Mouse (Mus musculus) CH12.LX (cell line): ENCODE measurements around the gene Rnf169. TPM values are rescaled to one million over a fixed set of nuclear protein-coding genes. Genes with fewer than 3 reads are reported as not detected.

Experiments used
- DNase-seq: peaks from one replicate; pipeline ENCODE4 v3.0.0-alpha.2; 2013; ENCODE audit errors: extremely low read depth
- H3K27ac ChIP-seq: 2 replicates; pipeline ENCODE4 v1.5.1; 2012; ENCODE audit warnings: low read depth, mild to moderate bottlenecking, control low read depth, moderate library complexity; ENCODE audit not compliant: insufficient read depth
- H3K27me3 ChIP-seq: replicated peaks from 2 replicates; pipeline ENCODE3; 2012; ENCODE audit warnings: inconsistent platforms
- H3K36me3 ChIP-seq, 2 experiments: replicated peaks in 1 of 2; 2 replicates each; pipeline versions ENCODE3 to v1.6.1; 2012; ENCODE audit warnings: inconsistent platforms in 1 of 2, low read length in 1 of 2, mild to moderate bottlenecking in 1 of 2, mixed read lengths in 1 of 2, moderate library complexity in 1 of 2; ENCODE audit not compliant: control insufficient read depth in 1 of 2, insufficient read depth in 1 of 2
- H3K4me1 ChIP-seq, 2 experiments: 2 replicates each; pipeline ENCODE4 v1.6.1; 2012; ENCODE audit warnings: inconsistent platforms in 1 of 2, moderate library complexity in 1 of 2; ENCODE audit not compliant: insufficient read depth in 2 of 2, control insufficient read depth in 1 of 2
- H3K4me2 ChIP-seq: 2 replicates; pipeline ENCODE4 v1.6.1; 2012; ENCODE audit warnings: low read depth, mild to moderate bottlenecking, control low read depth; ENCODE audit not compliant: poor library complexity, insufficient read depth, severe bottlenecking
- H3K4me3 ChIP-seq, 3 experiments: fragments of 150-350 bp in 1 of 3; sonication (generic) in 1 of 3; replicated peaks in 1 of 3; 2 replicates each; pipeline versions ENCODE3 to v1.5.1; 2011 to 2012; ENCODE audit warnings: low read depth in 2 of 3, low read length in 2 of 3, mild to moderate bottlenecking in 2 of 3, moderate library complexity in 2 of 3, control low read depth in 1 of 3, improper control_type of control experiment in 1 of 3, inconsistent platforms in 1 of 3, mixed read lengths in 1 of 3; ENCODE audit not compliant: poor library complexity in 1 of 3
- H3K79me2 ChIP-seq: replicated peaks from 2 replicates; pipeline ENCODE4 v1.6.1; 2012; ENCODE audit warnings: mild to moderate bottlenecking, moderate library complexity; ENCODE audit not compliant: control insufficient read depth, poor library complexity, insufficient read depth, severe bottlenecking; ENCODE audit errors: extremely low read depth
- H3K9ac ChIP-seq: 2 replicates; pipeline ENCODE4 v1.6.1; 2012; ENCODE audit warnings: low read depth, mild to moderate bottlenecking, control low read depth, moderate library complexity; ENCODE audit not compliant: insufficient read depth
- H3K9me3 ChIP-seq: replicated peaks from 2 replicates; pipeline ENCODE3; 2012; ENCODE audit warnings: low read length, inconsistent platforms, mixed read lengths
- BHLHE40 ChIP-seq: IDR thresholded peaks from 2 replicates; pipeline ENCODE4 v1.6.1; 2011; ENCODE audit warnings: mild to moderate bottlenecking, low read depth, low read length, improper control_type of control experiment
- CHD1 ChIP-seq: IDR thresholded peaks from 2 replicates; pipeline ENCODE4 v1.6.1; 2012; ENCODE audit warnings: low read depth, low read length, improper control_type of control experiment, inconsistent platforms
- CHD2 ChIP-seq: IDR thresholded peaks from 2 replicates; pipeline ENCODE4 v1.6.1; 2011; ENCODE audit warnings: low read length, improper control_type of control experiment
- ELF1 ChIP-seq: IDR thresholded peaks from 2 replicates; pipeline ENCODE4 v1.6.1; 2014; ENCODE audit warnings: low read depth, mild to moderate bottlenecking, inconsistent platforms, low read length, improper control_type of control experiment
- EP300 ChIP-seq: IDR thresholded peaks from 2 replicates; pipeline ENCODE4 v1.6.1; 2011; ENCODE audit warnings: low read length, improper control_type of control experiment
- GABPA ChIP-seq: IDR thresholded peaks from 2 replicates; pipeline ENCODE4 v1.6.1; 2012; ENCODE audit warnings: low read depth, low read length, improper control_type of control experiment, inconsistent platforms; ENCODE audit not compliant: insufficient replicate concordance
- HCFC1 ChIP-seq: IDR thresholded peaks from 2 replicates; pipeline ENCODE4 v1.6.1; 2012; ENCODE audit warnings: low read depth, mild to moderate bottlenecking, inconsistent platforms, low read length, improper control_type of control experiment
- JUND ChIP-seq: conservative IDR thresholded peaks from 2 replicates; pipeline ENCODE4 v1.6.1; 2011; ENCODE audit warnings: low read depth, low read length, improper control_type of control experiment
- MAFK ChIP-seq: IDR thresholded peaks from 2 replicates; pipeline ENCODE4 v1.6.1; 2011; ENCODE audit warnings: low read length, improper control_type of control experiment; ENCODE audit not compliant: insufficient replicate concordance
- MAZ ChIP-seq: IDR thresholded peaks from 2 replicates; pipeline ENCODE4 v1.6.1; 2012; ENCODE audit warnings: low read depth, mild to moderate bottlenecking, inconsistent platforms, low read length, improper control_type of control experiment, moderate library complexity
- MYC ChIP-seq: IDR thresholded peaks from 2 replicates; pipeline ENCODE4 v1.6.1; 2011; ENCODE audit warnings: low read depth, mild to moderate bottlenecking, improper control_type of control experiment, low read length
- PAX5 ChIP-seq: IDR thresholded peaks from 2 replicates; pipeline ENCODE4 v1.6.1; 2012; ENCODE audit warnings: low read length, inconsistent platforms, mixed read lengths
- POLR2A ChIP-seq: IDR thresholded peaks from 2 replicates; pipeline ENCODE4 v1.6.1; 2011; ENCODE audit warnings: low read depth, mild to moderate bottlenecking, improper control_type of control experiment, low read length
- POLR2AphosphoS2 ChIP-seq: IDR thresholded peaks from 2 replicates; pipeline ENCODE4 v1.6.1; 2011; ENCODE audit warnings: low read depth, low read length, improper control_type of control experiment
- RAD21 ChIP-seq: IDR thresholded peaks from 2 replicates; pipeline ENCODE4 v1.6.1; 2011; ENCODE audit warnings: low read depth, mild to moderate bottlenecking, low read length, improper control_type of control experiment, moderate library complexity
- RCOR1 ChIP-seq: conservative IDR thresholded peaks from 2 replicates; pipeline ENCODE4 v1.6.1; 2012; ENCODE audit warnings: low read depth, mild to moderate bottlenecking, inconsistent platforms, low read length, improper control_type of control experiment
- SIN3A ChIP-seq: IDR thresholded peaks from 2 replicates; pipeline ENCODE4 v1.6.1; 2012; ENCODE audit warnings: low read length, improper control_type of control experiment, inconsistent platforms
- TBP ChIP-seq: conservative IDR thresholded peaks from 2 replicates; pipeline ENCODE4 v1.6.1; 2011; ENCODE audit warnings: low read depth, low read length, improper control_type of control experiment
- TCF12 ChIP-seq: IDR thresholded peaks from 2 replicates; pipeline ENCODE4 v1.6.1; 2014; ENCODE audit warnings: low read depth, mild to moderate bottlenecking, inconsistent platforms, low read length, improper control_type of control experiment
- UBTF ChIP-seq: IDR thresholded peaks from 2 replicates; pipeline ENCODE4 v1.6.1; 2012; ENCODE audit warnings: low read depth, mild to moderate bottlenecking, inconsistent platforms, low read length, improper control_type of control experiment, moderate library complexity
- USF1 ChIP-seq: IDR thresholded peaks from 2 replicates; pipeline ENCODE4 v1.6.1; 2014; ENCODE audit warnings: low read depth, mild to moderate bottlenecking, inconsistent platforms, low read length, improper control_type of control experiment
- ZKSCAN1 ChIP-seq: IDR thresholded peaks from 2 replicates; pipeline ENCODE4 v1.6.1; 2012; ENCODE audit warnings: low read depth, inconsistent platforms, low read length, improper control_type of control experiment, borderline replicate concordance
- ZNF384 ChIP-seq: IDR thresholded peaks from 2 replicates; pipeline ENCODE4 v1.6.1; 2012; ENCODE audit warnings: low read depth, low read length, improper control_type of control experiment, inconsistent platforms
- dilution Hi-C: fragments of 300-500 bp; cut with MboI; formaldehyde crosslinking; loops from 2 replicates; pipeline ENCODE4 v1.14.3; 2020; ENCODE audit warnings: low sequenced_read_pairs; ENCODE audit not compliant: extremely low pct_unique_long_range_greater_than_20kb, extremely low pct_ligation_motif_present
- in situ Hi-C: fragments of 300-500 bp; cut with MboI; formaldehyde crosslinking; loops from 3 replicates; pipeline ENCODE4 v1.14.3; 2019; ENCODE audit warnings: low sequenced_read_pairs, low pct_ligation_motif_present, low pct_unique_long_range_greater_than_20kb, mixed read lengths
- polyA plus RNA-seq: library from polyadenylated mRNA; unstranded; fragments of >175 nt; gene quantifications from 2 replicates; pipeline ENCODE4 v1.2.1, GENCODE M21; 2012; ENCODE audit warnings: low read depth; ENCODE audit not compliant: insufficient read length
- total RNA-seq, 2 experiments: library from RNA; depleted of rRNA; stranded (reverse); fragments of 300-350 nt in 1 of 2; fragments of >200 nt in 1 of 2; gene quantifications; 2 replicates each; pipeline ENCODE4 v1.2.3; 2012 to 2014

The Rnf169 gene
- total and polyA plus RNA-seq, 3 experiments: 3.7 to 11.4 (median 5.2) TPM

- Histone ChIP-seq H3K4me3 (no peak overlapping the region), H3K79me2 (no peaks in the 10 kb centered on the region), H3K4me1 (no peaks in the 10 kb centered on the region; a peak in 1 of 4 replicates), H3K36me3 (peaks cover 14 to 40% of the 10 kb centered on the region in 2 experiments), H3K27ac (no peak overlapping the region), H3K9me3 (no peaks in the 10 kb centered on the region), H3K9ac (no peak overlapping the region), H3K4me2 (no peak overlapping the region), H3K27me3 (no peaks in the 10 kb centered on the region)
- DNase-seq: no peak
- TF ChIP-seq TBP: no peak
- TF ChIP-seq PAX5: no peak
- TF ChIP-seq POLR2AphosphoS2: no peak
- no peak for TF ChIP-seq CHD1
- no peak for TF ChIP-seq USF1
- TF ChIP-seq BHLHE40: no peak
- TF ChIP-seq JUND: no peak
- no peak for TF ChIP-seq POLR2A
- TF ChIP-seq EP300: no peak
- no peak for TF ChIP-seq UBTF
- no peak for TF ChIP-seq ZKSCAN1
- TF ChIP-seq MAZ: no peak
- TF ChIP-seq MAFK: no peak
- TF ChIP-seq ELF1: no peak
- no peak for TF ChIP-seq RAD21
- TF ChIP-seq ZNF384: no peak
- no peak for TF ChIP-seq MYC
- TF ChIP-seq HCFC1: no peak
- TF ChIP-seq RCOR1: no peak
- dilution Hi-C loops: no loop called here
- in situ Hi-C loops: no loop called here
Observed at GRCm38 (mm10) chr7:99920416-99920815, 59.8 kb downstream of the Rnf169 start.

GRCm38 (mm10) chr7:99919971-99920370 lies 60.3 kb downstream of the Rnf169 start:
- H3K4me3 ChIP-seq: no peak overlapping the region
- TF ChIP-seq CHD2 (no peak), MAZ (no peak), USF1 (no peak), GABPA (no peak), MAFK (no peak), POLR2A (no peak), TCF12 (no peak), SIN3A (no peak), ZKSCAN1 (no peak), ELF1 (no peak)
- no peaks in the 10 kb centered on the region for H3K9me3 ChIP-seq
- dilution Hi-C loops: no loop called here
- no peaks in the 10 kb centered on the region; a peak in 1 of 4 replicates for H3K4me1 ChIP-seq
- no peaks in the 10 kb centered on the region for H3K79me2 ChIP-seq
- H3K27me3 ChIP-seq: no peaks in the 10 kb centered on the region
- H3K36me3 ChIP-seq: peaks cover 10 to 36% of the 10 kb centered on the region in 2 experiments
- H3K4me2 ChIP-seq: no peak overlapping the region
- DNase-seq: no peak
- H3K27ac ChIP-seq: no peak overlapping the region
- in situ Hi-C loops: no loop called here
- H3K9ac ChIP-seq: no peak overlapping the region
